Mouse (Mus musculus): ENCODE results near the gene Tns1. TPM values are rescaled to one million over a fixed set of nuclear protein-coding genes. Genes with fewer than 3 reads are reported as not detected.

Gene Tns1
- total and polyA plus RNA-seq, 3 experiments = 0.11 TPM; not detected in 2

DNA sequence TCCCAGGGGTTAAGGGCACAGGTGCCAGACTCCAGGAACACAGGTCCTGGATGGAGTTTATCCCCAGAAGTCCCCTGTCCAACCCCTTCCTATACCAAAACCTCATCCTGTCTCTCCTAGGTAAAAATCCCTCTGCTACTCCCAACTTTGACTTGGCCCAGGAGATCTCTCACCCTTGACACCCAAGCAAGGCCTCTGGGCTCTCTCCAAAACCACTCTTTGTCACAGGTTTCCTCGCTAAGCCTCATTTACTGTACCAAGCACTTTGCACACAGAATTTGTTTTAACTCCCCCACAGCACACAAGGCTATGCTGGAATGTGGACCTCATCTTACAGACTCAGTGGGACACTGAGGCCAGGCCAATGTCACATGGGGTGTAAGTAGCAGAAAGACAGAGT, 94.0 kb downstream of the Tns1 start:
- Histone ChIP-seq H3K27ac (ENCODE audit: control insufficient read depth, low read depth, low read length) (no peak overlapping the region), H3K9me3 (replicated peaks; ENCODE audit: insufficient read depth, low read length) (no peaks in the 10 kb centered on the region), H3K27me3 (ENCODE audit: control insufficient read depth in 1 of 2, insufficient read depth in 2 of 2, low read length in 2 of 2) (no peaks in the 10 kb centered on the region), H3K4me1 (ENCODE audit: control insufficient read depth in 1 of 2, insufficient read depth in 2 of 2, low read length in 2 of 2) (no peaks in the 10 kb centered on the region), H3K79me2 (ENCODE audit: control insufficient read depth, insufficient read depth, low read length, poor library complexity) (no peaks in the 10 kb centered on the region), H3K4me3 (ENCODE audit: control insufficient read depth in 1 of 2, insufficient read depth in 1 of 2, low read depth in 2 of 2, low read length in 2 of 2) (no peak overlapping the region), H3K9ac (ENCODE audit: control insufficient read depth, low read depth, low read length, poor library complexity, severe bottlenecking) (no peak overlapping the region), H3K36me3 (ENCODE audit: control insufficient read depth in 1 of 2, insufficient read depth in 2 of 2, low read length in 2 of 2) (no peaks in the 10 kb centered on the region)
- no peak for TF ChIP-seq USF2 (IDR thresholded peaks at IDR 0.05; ENCODE audit: borderline replicate concordance in 1 of 2, insufficient read depth in 1 of 2, low read depth in 1 of 2, low read length in 2 of 2)
- no peak for TF ChIP-seq SMC3 (IDR thresholded peaks at IDR 0.05; ENCODE audit: low read depth, low read length)
- TF ChIP-seq MAZ (IDR thresholded peaks at IDR 0.05; ENCODE audit: low read depth, low read length) = no peak
- no peak for TF ChIP-seq POLR2AphosphoS2 (IDR thresholded peaks at IDR 0.05; ENCODE audit: low read length)
- no peak for TF ChIP-seq MAFK (IDR thresholded peaks at IDR 0.05; ENCODE audit: borderline replicate concordance, low read depth, low read length)
- TF ChIP-seq E2F4 (IDR thresholded peaks at IDR 0.05; ENCODE audit: borderline replicate concordance, low read depth, low read length) = no peak
- no peak for TF ChIP-seq MYC (IDR thresholded peaks at IDR 0.05; ENCODE audit: low read depth, low read length)
- no peak for TF ChIP-seq ZNF384 (IDR thresholded peaks at IDR 0.05; ENCODE audit: low read depth, low read length)
- TF ChIP-seq USF1 (IDR thresholded peaks at IDR 0.05; ENCODE audit: low read depth, low read length) = no peak
- TF ChIP-seq TBP (IDR thresholded peaks at IDR 0.05; ENCODE audit: low read depth, low read length) = no peak
- no peak for TF ChIP-seq GABPA (IDR thresholded peaks at IDR 0.05; ENCODE audit: low read depth, low read length)
- no peak for TF ChIP-seq SIN3A (IDR thresholded peaks at IDR 0.05; ENCODE audit: low read length)
- TF ChIP-seq EP300 (IDR thresholded peaks at IDR 0.05; ENCODE audit: low read depth in 1 of 2, low read length in 2 of 2) = no peak
- TF ChIP-seq BHLHE40 (IDR thresholded peaks at IDR 0.05; ENCODE audit: borderline replicate concordance, low read depth, low read length) = no peak
- no peak for DNase-seq (ENCODE audit: low read depth, low spot score)

DNA sequence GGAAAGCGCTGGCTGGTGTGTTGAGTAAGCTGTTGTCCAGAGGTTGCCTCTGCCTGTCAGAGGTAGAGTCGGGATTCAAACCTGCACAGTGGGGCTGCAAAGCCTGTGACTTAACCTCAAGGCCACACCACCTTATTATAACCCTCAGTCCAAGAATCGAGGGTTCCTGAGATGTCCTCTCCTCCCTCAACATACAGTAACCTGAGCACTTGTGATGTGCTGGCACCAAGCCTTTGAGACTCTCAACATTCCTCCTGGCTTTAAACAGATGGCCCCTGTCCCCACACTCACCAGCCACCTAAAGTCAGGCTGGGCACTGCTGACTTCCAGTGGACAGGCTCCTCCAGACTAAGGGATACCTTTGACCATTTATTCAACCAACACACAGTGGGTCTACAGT, 94.6 kb downstream of the Tns1 start:
- Histone ChIP-seq H3K36me3 (ENCODE audit: control insufficient read depth in 1 of 2, insufficient read depth in 2 of 2, low read length in 2 of 2) (no peaks in the 10 kb centered on the region), H3K79me2 (ENCODE audit: control insufficient read depth, insufficient read depth, low read length, poor library complexity) (no peaks in the 10 kb centered on the region), H3K27me3 (ENCODE audit: control insufficient read depth in 1 of 2, insufficient read depth in 2 of 2, low read length in 2 of 2) (no peaks in the 10 kb centered on the region), H3K4me1 (ENCODE audit: control insufficient read depth in 1 of 2, insufficient read depth in 2 of 2, low read length in 2 of 2) (no peaks in the 10 kb centered on the region), H3K4me3 (ENCODE audit: control insufficient read depth in 1 of 2, insufficient read depth in 1 of 2, low read depth in 2 of 2, low read length in 2 of 2) (no peak overlapping the region), H3K27ac (ENCODE audit: control insufficient read depth, low read depth, low read length) (no peak overlapping the region), H3K9ac (ENCODE audit: control insufficient read depth, low read depth, low read length, poor library complexity, severe bottlenecking) (no peak overlapping the region), H3K9me3 (replicated peaks; ENCODE audit: insufficient read depth, low read length) (no peaks in the 10 kb centered on the region)
- TF ChIP-seq TAL1 (IDR thresholded peaks at IDR 0.05; ENCODE audit: low read length) = no peak
- TF ChIP-seq CHD1 (IDR thresholded peaks at IDR 0.05; ENCODE audit: low read depth, low read length) = no peak
- TF ChIP-seq GABPA (IDR thresholded peaks at IDR 0.05; ENCODE audit: low read depth, low read length) = no peak
- TF ChIP-seq MEF2A (IDR thresholded peaks at IDR 0.05; ENCODE audit: extremely low read depth, insufficient replicate concordance, low read depth, low read length, poor library complexity, severe bottlenecking) = no peak
- TF ChIP-seq MYB (IDR thresholded peaks at IDR 0.05; ENCODE audit: low read depth, low read length) = no peak
- no peak for TF ChIP-seq ETS1 (IDR thresholded peaks at IDR 0.05; ENCODE audit: low read depth, low read length)
- no peak for TF ChIP-seq MAZ (IDR thresholded peaks at IDR 0.05; ENCODE audit: low read depth, low read length)
- TF ChIP-seq EP300 (IDR thresholded peaks at IDR 0.05; ENCODE audit: low read depth in 1 of 2, low read length in 2 of 2) = no peak
- no peak for TF ChIP-seq TBP (IDR thresholded peaks at IDR 0.05; ENCODE audit: low read depth, low read length)
- TF ChIP-seq HCFC1 (IDR thresholded peaks at IDR 0.05; ENCODE audit: low read depth, low read length) = no peak
- no peak for TF ChIP-seq USF2 (IDR thresholded peaks at IDR 0.05; ENCODE audit: borderline replicate concordance in 1 of 2, insufficient read depth in 1 of 2, low read depth in 1 of 2, low read length in 2 of 2)
- TF ChIP-seq POLR2AphosphoS5 (IDR thresholded peaks at IDR 0.05; ENCODE audit: borderline replicate concordance, low read depth, low read length) = no peak
- TF ChIP-seq POLR2AphosphoS2 (IDR thresholded peaks at IDR 0.05; ENCODE audit: low read length) = no peak
- no peak for TF ChIP-seq E2F4 (IDR thresholded peaks at IDR 0.05; ENCODE audit: borderline replicate concordance, low read depth, low read length)
- no peak for TF ChIP-seq NRF1 (IDR thresholded peaks at IDR 0.05; ENCODE audit: insufficient read depth, low read depth, low read length, poor library complexity, severe bottlenecking)
- TF ChIP-seq CHD2 (IDR thresholded peaks at IDR 0.05; ENCODE audit: low read length) = no peak
- no peak for DNase-seq (ENCODE audit: low read depth, low spot score)
